ENCODE assay signal across 9 mouse cellular contexts in genomic region chr12:56611504-56612348, GRCm38 (mm10). TPM values are rescaled to one million over a fixed set of nuclear protein-coding genes. Genes with fewer than 3 reads are reported as not detected.
DNase-seq lines count a peak whose midpoint lies in the region; ATAC-seq and TF ChIP-seq lines count a peak whose summit lies in the region.
"Had no signal": no experiment of that assay in that cellular context is flagged by ENCODE, and none has a peak within 500 bp of the region (broad histone marks: within the 10 kb centered on the region; RNA-seq: fewer than 3 reads in every experiment).

No protein-coding gene starts in this region.

- peak overlapping the region; percentile 75 for H3K4me2 ChIP-seq in heart, embryonic 14.5 days (ENCODE audit: low read length)
- peak overlapping the region; percentile 27 for H3K4me2 ChIP-seq in liver, embryonic 12.5 days

- DNase-seq in kidney, postnatal 4 days, result peak; percentile 46 to 57
- DNase-seq in kidney, adult 2 months, result no peak
- DNase-seq in brain, adult 2 months (ENCODE audit: low read depth, low spot score), result peak; percentile 28
- DNase-seq in right cerebral cortex, postnatal 25 days, result peak; percentile 21
- no peak for DNase-seq in spleen, adult 12 weeks (ENCODE audit: low spot score)
- DNase-seq in frontal cortex, postnatal 14 days (ENCODE audit: low spot score in 2 of 2), result no peak

- H3K36me3 ChIP-seq in kidney, adult 2 months (ENCODE audit: control insufficient read depth, insufficient read depth, low read length), result no peaks in the 10 kb centered on the region
- H3K36me3 ChIP-seq in heart, embryonic 14.5 days (ENCODE audit: control insufficient read depth, insufficient read depth, low read length), result no peaks in the 10 kb centered on the region
- no peaks in the 10 kb centered on the region for H3K36me3 ChIP-seq in liver, embryonic 12.5 days

- ATAC-seq in heart, embryonic 14.5 days (ENCODE audit: insufficient number of reproducible peaks, insufficient read depth, low FRiP score, low read depth), result no peak
- no peak for ATAC-seq in liver, embryonic 12.5 days
- ATAC-seq: Patski had no signal

- no peaks in the 10 kb centered on the region for H3K9me3 ChIP-seq in heart, embryonic 14.5 days (ENCODE audit: control insufficient read depth, low read length)
- H3K9me3 ChIP-seq in liver, embryonic 12.5 days (replicated peaks), result no peaks in the 10 kb centered on the region

- 1% methylated on average over 57 of the region's 57 CpGs for WGBS in kidney, adult 2 months
- under 1% methylated on average over 57 of the region's 57 CpGs for WGBS in heart, embryonic 14.5 days
- 4% methylated on average over 57 of the region's 57 CpGs for WGBS in liver, embryonic 12.5 days (ENCODE audit: insufficient replicate concordance)

- no peak for TF ChIP-seq CTCF in kidney, adult 2 months (conservative IDR thresholded peaks at IDR 0.05; ENCODE audit: insufficient read depth, insufficient read length, low read depth, low read length)

- H3K27ac ChIP-seq in kidney, adult 2 months (ENCODE audit: insufficient read depth, low read depth, low read length), result no peak overlapping the region
- no peak overlapping the region for H3K27ac ChIP-seq in heart, embryonic 14.5 days (replicated peaks in 1 of 2; ENCODE audit: control insufficient read depth in 1 of 2, insufficient read depth in 1 of 2, low read depth in 2 of 2, low read length in 2 of 2)
- H3K27ac ChIP-seq in liver, embryonic 12.5 days, result no peak overlapping the region

- no peak overlapping the region for H3K9ac ChIP-seq in heart, embryonic 14.5 days (ENCODE audit: low read length)
- no peak overlapping the region for H3K9ac ChIP-seq in liver, embryonic 12.5 days

- H3K4me1 ChIP-seq in kidney, adult 2 months (ENCODE audit: control insufficient read depth, insufficient read depth, low read length), result no peaks in the 10 kb centered on the region
- H3K4me1 ChIP-seq in heart, embryonic 14.5 days (ENCODE audit: control insufficient read depth in 2 of 2, insufficient read depth in 2 of 2, low read length in 2 of 2), result peaks cover 5 to 18% of the 10 kb centered on the region in 2 experiments; a peak in 3 of 4 replicates
- H3K4me1 ChIP-seq in liver, embryonic 12.5 days, result peaks cover 6% of the 10 kb centered on the region; the same call in 1 of the 2 replicates

- no peak for TF ChIP-seq POLR2A in kidney, adult 2 months (IDR thresholded peaks at IDR 0.05; ENCODE audit: low read depth, low read length)

- peaks cover 10% of the 10 kb centered on the region; the same call in 1 of the 2 replicates for H3K27me3 ChIP-seq in kidney, adult 2 months (replicated peaks; ENCODE audit: control insufficient read depth, insufficient read depth, low read length)
- peaks cover 96% of the 10 kb centered on the region for H3K27me3 ChIP-seq in heart, embryonic 14.5 days (ENCODE audit: control insufficient read depth, insufficient read depth, low read length)
- peaks cover 96% of the 10 kb centered on the region for H3K27me3 ChIP-seq in liver, embryonic 12.5 days (replicated peaks)

- H3K4me3 ChIP-seq in kidney, adult 2 months (ENCODE audit: insufficient read depth, low read depth, low read length), result no peak overlapping the region
- H3K4me3 ChIP-seq in heart, embryonic 14.5 days (ENCODE audit: control insufficient read depth in 1 of 2, insufficient read depth in 1 of 2, low read depth in 1 of 2, low read length in 2 of 2), result peak overlapping the region; percentile 26 to 36
- no peak overlapping the region for H3K4me3 ChIP-seq in liver, embryonic 12.5 days

RNA-seq across cellular contexts. Expression of gene Nkx2-9, which starts 1.4 kb away (rescaled TPM):
- not detected in 2 replicates for polyA plus RNA-seq in kidney, adult 2 months (2012; rRNA removed)
- polyA plus RNA-seq in heart, embryonic 14.5 days (2014; fragmentation: Nextera tagmentation; extraction: Ambion mirVana), result not detected in 2 replicates
- polyA plus RNA-seq in liver, embryonic 12.5 days (2016; fragmentation: Nextera tagmentation; extraction: Ambion mirVana), result not detected in 2 replicates
- polyA plus RNA-seq: Patski had no signal

Comparison
In these comparisons a context has a peak if more than half of its experiments do, and no peak if none do; other contexts are left out.
1. DNase-seq: peak in kidney, postnatal 4 days (2 of 2), brain, adult 2 months (single experiment) and right cerebral cortex, postnatal 25 days (single experiment); none in kidney, adult 2 months (single experiment), spleen, adult 12 weeks (single experiment) and frontal cortex, postnatal 14 days (0 of 2).
2. H3K4me3 ChIP-seq: peak in heart, embryonic 14.5 days (2 of 2); none in kidney, adult 2 months (single experiment) and liver, embryonic 12.5 days (single experiment).